Mouse (Mus musculus) gastrocnemius, postnatal 4 days (tissue): ENCODE measurements around the gene Clk4. TPM values are rescaled to one million over a fixed set of nuclear protein-coding genes. Genes with fewer than 3 reads are reported as not detected.

Experiments used
- DNase-seq, 2 experiments: peaks; one replicate each; pipeline ENCODE4 v3.0.0; 2021 to 2022; ENCODE audit warnings: low spot score in 2 of 2, mixed read lengths in 2 of 2
- total RNA-seq, 2 experiments: library from RNA; stranded (reverse); gene quantifications; 2 replicates each; pipeline ENCODE4 v1.2.3; 2021

Gene Clk4
- total RNA-seq, 2 experiments from 2014 or later = 44.6 to 55.1 TPM

DNA sequence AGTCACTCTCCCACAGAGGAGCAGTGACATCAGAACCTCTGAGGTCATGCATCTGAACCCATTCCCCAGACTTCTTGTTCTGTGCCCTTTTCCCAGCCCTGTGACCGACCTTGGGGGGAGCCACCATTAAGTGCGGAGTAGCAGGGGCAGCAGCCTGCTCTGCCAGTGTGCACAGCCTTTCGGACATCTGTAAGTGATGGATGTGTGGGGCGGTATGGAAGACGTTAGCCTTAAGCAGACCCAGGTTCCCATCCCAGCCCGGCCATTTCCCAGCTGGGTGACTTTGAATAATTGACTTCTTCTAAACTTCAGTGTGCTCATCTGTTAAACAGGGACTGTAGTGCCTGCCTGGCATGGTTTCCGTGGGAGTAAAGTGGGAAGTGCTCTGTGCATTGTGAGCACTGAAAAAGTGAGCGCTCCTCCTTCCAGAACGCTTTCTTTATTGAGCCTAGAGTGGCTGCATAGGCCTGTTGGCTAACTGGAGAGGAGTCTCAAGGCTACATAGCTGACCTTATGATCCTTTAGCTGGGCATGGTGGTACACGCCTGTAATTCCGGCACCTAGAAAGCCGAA lies 42.5 kb downstream of the Clk4 start:
- no peak for DNase-seq

GRCm38 (mm10) chr11:51308306-51308705 lies 46.8 kb downstream of the Clk4 start:
- DNase-seq = no peak

DNA sequence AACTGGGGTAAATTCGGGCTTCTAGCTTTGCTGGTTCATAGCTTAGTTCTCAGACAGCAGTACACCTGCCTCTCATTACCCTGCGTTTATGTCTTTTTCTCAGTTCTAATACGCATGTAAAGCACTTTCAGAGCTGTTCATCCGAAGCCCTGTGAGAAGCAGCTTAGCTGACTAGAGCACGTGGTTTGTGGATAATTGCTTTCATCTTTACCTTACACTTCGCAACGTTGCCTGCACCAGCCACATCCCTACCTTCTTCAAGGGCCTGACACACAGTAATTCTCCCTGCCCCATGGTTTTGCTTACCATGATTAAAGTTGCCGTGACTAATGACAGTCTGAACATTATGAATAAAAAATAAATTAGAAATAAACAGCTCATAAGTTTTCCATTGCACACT lies 50.3 kb downstream of the Clk4 start:
- no peak for DNase-seq

DNA sequence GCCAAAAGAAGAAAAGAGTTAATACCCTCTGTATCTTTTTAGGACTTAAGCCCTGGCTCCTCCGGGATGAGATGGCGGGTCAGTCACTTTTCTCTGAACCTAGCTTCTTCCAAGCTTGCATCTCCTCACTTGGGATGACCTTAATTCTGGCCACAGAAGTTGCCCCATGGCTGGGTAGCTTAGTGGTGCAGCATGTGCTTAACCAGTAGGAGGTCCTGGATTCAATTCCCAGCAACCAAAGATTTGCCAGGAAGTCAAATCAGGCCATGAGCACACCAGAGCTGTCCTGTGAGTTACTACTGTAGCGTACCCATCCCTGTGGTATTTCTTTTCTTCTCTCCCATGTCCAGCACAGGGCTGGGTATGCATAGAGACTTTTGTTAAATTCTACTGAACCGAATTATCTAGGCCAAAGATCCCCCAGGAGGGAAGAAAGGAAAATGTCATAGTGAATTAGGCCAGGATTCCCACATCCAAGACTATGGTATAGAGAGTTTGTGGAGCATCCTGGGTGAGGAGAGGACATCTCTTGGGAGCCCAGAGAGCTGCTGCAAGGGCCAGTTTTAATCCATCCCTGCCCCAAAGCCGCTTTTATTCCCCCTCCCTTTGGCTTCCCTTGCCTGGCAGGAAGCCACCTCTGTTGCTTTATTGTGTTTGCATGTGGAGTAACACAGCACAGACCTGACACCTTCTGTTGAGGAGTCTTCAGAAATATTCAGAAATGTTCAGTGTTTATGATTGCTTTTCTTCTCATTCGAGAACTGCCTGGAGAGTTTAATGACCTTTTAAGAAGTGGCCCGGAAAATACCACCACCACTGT lies 54.7 kb downstream of the Clk4 start:
- DNase-seq = no peak

DNA sequence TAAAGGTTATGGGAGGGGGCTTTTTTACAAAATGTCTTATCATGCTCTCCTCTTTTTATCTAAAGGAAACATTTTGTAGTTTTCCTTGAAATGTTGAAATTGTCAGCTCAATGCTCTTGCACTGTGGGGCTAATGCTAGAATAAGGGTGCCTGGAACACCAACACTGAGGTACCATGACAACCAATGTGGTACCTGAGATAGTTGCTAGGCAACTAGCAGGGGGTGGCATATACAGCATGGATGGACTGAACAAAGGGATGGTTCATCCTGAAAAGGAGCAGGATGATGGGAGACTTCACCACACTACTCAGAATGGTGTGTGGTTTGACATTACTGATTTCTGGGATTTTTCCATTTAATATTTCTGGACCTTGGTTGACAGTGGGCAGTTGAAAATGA lies 59.1 kb downstream of the Clk4 start:
- DNase-seq = no peak

DNA sequence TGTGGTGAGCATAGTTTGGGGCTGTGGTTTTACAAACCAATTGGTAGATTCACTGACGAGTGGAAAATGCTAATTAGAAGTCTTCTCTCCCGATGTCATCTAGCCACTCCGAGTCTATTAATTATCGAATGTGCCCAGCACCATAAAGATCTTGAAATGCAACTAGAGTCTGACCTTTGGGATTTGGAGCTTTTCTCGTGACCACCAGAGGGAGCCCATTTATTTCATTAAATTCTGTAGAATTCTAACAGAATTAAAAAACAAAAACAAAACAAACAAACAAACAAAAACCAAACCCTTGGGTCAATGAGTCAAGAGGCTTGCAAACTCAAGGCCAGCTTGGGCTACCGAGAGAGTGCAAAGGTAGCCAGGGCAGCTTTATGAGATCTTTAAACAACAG lies 65.4 kb downstream of the Clk4 start:
- no peak for DNase-seq

DNA sequence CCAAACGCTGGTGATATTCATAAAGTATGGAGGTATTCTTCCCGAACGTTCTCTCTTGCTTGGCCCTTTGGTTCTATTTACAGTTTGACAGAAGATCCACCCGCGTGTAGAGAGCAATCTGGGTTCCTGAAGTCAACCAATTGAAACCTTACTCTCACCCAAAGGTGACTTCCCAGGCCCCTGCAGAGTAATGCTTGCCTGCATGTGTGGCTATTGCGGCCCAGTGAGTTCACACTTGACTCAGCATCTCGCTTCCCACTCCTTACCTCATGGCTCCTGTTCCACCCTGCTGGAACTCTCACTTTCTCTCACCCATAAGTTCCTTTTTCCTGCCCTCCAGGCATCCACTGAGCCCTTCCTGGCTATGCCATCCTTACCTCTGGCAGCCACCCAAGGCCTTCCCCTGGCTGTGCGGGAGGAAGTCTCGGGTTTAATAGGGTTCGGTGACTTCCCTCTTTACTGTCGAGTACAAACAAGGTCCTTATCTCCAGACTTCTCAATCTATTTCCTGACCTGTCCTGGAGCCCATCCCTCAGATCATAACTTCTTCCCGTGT lies 66.9 kb downstream of the Clk4 start:
- DNase-seq = no peak

DNA sequence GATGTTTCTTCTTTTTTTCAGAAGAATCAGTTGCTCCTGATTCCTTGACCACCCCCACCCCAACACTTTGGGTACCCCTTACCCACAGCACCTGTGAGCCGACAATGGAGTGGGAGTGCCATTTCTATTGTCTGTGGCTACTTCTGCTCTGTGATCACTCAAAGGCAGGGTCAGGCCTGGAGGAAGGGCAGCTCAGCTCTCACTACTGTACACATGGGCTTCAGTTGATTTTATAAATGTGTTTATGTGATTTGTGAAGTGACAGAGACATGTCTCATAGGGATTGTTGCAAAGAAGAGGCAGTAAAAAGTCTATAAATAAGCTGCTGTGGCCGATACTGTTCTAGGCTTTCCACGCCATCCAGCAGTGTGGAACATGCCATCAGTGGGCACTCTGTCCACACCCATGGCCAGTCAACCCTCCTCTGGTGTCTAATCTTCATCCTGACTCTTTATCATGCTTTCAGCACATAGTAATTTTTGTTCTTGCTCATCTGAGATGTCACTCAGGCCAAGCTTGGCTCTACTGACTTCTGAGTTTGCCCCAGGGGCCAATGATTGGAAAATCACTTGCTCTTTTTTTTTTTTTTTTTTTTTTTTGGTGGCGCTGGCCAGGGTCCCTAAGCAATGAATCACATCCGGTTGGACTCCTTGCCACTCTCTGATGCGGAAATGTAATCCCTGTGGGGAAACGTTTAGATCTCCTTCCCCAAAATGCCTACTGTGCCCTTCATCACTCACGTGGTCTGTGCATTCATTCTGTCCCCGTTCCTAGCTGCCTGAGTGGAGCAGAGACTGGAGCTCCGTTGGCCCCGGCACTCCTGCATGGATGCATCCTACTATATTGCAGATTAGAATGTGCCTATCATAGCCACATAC lies 68.5 kb downstream of the Clk4 start:
- DNase-seq = no peak

Other genes with a start within 250 kb of the Clk4 start
- gene Olfr54, start 247.5 kb upstream of the Clk4 start, total RNA-seq = not detected
- gene Olfr1375, start 213.6 kb upstream of the Clk4 start, total RNA-seq = not detected
- gene Zfp354a, start 202.5 kb upstream of the Clk4 start, total RNA-seq = 1 to 10 TPM; 3.4 to 3.5 TPM
- gene Gm12569, start 41.3 kb upstream of the Clk4 start, total RNA-seq = not detected
- gene BC049762, start 1.3 kb downstream of the Clk4 start, total RNA-seq = not detected
- gene Col23a1, start 28.2 kb downstream of the Clk4 start, total RNA-seq = 10 to 100 TPM; 25.0 to 34.6 TPM